Mouse (Mus musculus) hindbrain, embryonic 11.5 days (tissue): ENCODE measurements around the gene Nfib. TPM values are rescaled to one million over a fixed set of nuclear protein-coding genes. Genes with fewer than 3 reads are reported as not detected.
A peak's percentile ranks its signal among the peaks of the same experiment; 100 is the strongest.

Experiments
- ATAC-seq: fragments of 200-750 bp; cut with Nextera tagmentation; 2 replicates; pipeline ENCODE4 v1.8.0; 2017; ENCODE audit warnings: mild to moderate bottlenecking, moderate TSS enrichment, moderate library complexity; ENCODE audit not compliant: low FRiP score
- DNase-seq: peaks from one replicate; pipeline ENCODE4 v3.0.0-alpha.2; 2015; ENCODE audit warnings: low spot score
- H3K27ac ChIP-seq: fragments of 300-500 bp; sonication (generic); 2 replicates; pipeline ENCODE4 v1.5.1; 2014; ENCODE audit warnings: mild to moderate bottlenecking, low read depth, low read length
- H3K27me3 ChIP-seq: fragments of 300-500 bp; sonication (generic); 2 replicates; pipeline ENCODE4 v1.6.1; 2014; ENCODE audit warnings: mild to moderate bottlenecking, low read length, moderate library complexity, mixed read lengths; ENCODE audit not compliant: control insufficient read depth, insufficient read depth
- H3K36me3 ChIP-seq: fragments of 300-500 bp; sonication (generic); 2 replicates; pipeline ENCODE4 v1.6.1; 2014; ENCODE audit warnings: mild to moderate bottlenecking, low read length, moderate library complexity, mixed read lengths; ENCODE audit not compliant: control insufficient read depth, insufficient read depth
- H3K4me1 ChIP-seq: fragments of 300-500 bp; sonication (generic); replicated peaks from 2 replicates; pipeline ENCODE4 v1.6.1; 2014; ENCODE audit warnings: low read length, mixed read lengths; ENCODE audit not compliant: control insufficient read depth, insufficient read depth
- H3K4me2 ChIP-seq: fragments of 300-500 bp; sonication (generic); replicated peaks from 2 replicates; pipeline ENCODE4 v1.6.1; 2014; ENCODE audit warnings: mild to moderate bottlenecking, low read depth, low read length
- H3K4me3 ChIP-seq: fragments of 300-500 bp; sonication (generic); 2 replicates; pipeline ENCODE4 v1.5.1; 2014; ENCODE audit warnings: low read depth, low read length
- H3K9ac ChIP-seq: fragments of 300-500 bp; sonication (generic); 2 replicates; pipeline ENCODE4 v1.6.1; 2014; ENCODE audit warnings: low read depth, low read length
- H3K9me3 ChIP-seq: fragments of 300-500 bp; sonication (generic); 2 replicates; pipeline ENCODE4 v1.6.1; 2016; ENCODE audit warnings: low read length; ENCODE audit not compliant: control insufficient read depth
- WGBS: fragments of 180-500 bp; shearing (Covaris S2); extraction: QIAGEN DNeasy Blood & Tissue Kit; methylation state at CpG from one replicate; pipeline ENCODE4 v1.1.7; 2014; 5-methylcytosine and 5-hydroxymethylcytosine counted together
- polyA plus RNA-seq: library from polyadenylated mRNA; unstranded; fragments of >200 nt; fragmentation: Nextera tagmentation; extraction: Ambion mirVana; gene quantifications from 2 replicates; pipeline ENCODE4 v1.2.1, GENCODE M21; 2014

Gene Nfib
- polyA plus RNA-seq, 1 experiment from 2014 or later = 38.6 TPM

- H3K4me1 ChIP-seq = no peaks in the 10 kb centered on the region
- no peaks in the 10 kb centered on the region for H3K36me3 ChIP-seq
- H3K9ac ChIP-seq = no peak overlapping the region
- H3K27me3 ChIP-seq = no peaks in the 10 kb centered on the region
- no peak overlapping the region for H3K4me2 ChIP-seq
- no peak for ATAC-seq
- 81% methylated on average over 2 of the region's 2 CpGs for WGBS
- H3K27ac ChIP-seq = no peak overlapping the region
- no peaks in the 10 kb centered on the region for H3K9me3 ChIP-seq
- DNase-seq = no peak
- no peak overlapping the region for H3K4me3 ChIP-seq
Observed at GRCm38 (mm10) chr4:82715833-82716232, 10.3 kb upstream of the Nfib start.

GRCm38 (mm10) chr4:82711611-82712295 is 6.2 kb upstream of the Nfib start:
- H3K4me1 ChIP-seq = no peaks in the 10 kb centered on the region; the same call in 1 of the 2 replicates
- no peak overlapping the region for H3K27ac ChIP-seq
- H3K4me3 ChIP-seq = no peak overlapping the region
- H3K27me3 ChIP-seq = no peaks in the 10 kb centered on the region
- no peak overlapping the region for H3K9ac ChIP-seq
- H3K36me3 ChIP-seq = no peaks in the 10 kb centered on the region
- H3K4me2 ChIP-seq = no peak overlapping the region
- ATAC-seq (no peak), DNase-seq (no peak)
- H3K9me3 ChIP-seq = no peaks in the 10 kb centered on the region
- 81% methylated on average over 7 of the region's 7 CpGs for WGBS

GRCm38 (mm10) chr4:82709666-82710065 is 4.1 kb upstream of the Nfib start:
- no peaks in the 10 kb centered on the region for H3K27me3 ChIP-seq
- no peaks in the 10 kb centered on the region for H3K9me3 ChIP-seq
- no peaks in the 10 kb centered on the region for H3K36me3 ChIP-seq
- peaks cover 9% of the 10 kb centered on the region for H3K4me1 ChIP-seq
- no peak overlapping the region for H3K4me2 ChIP-seq
- 79% methylated on average over 6 of the region's 6 CpGs for WGBS
- H3K27ac ChIP-seq = no peak overlapping the region
- no peak for DNase-seq
- no peak overlapping the region for H3K4me3 ChIP-seq
- H3K9ac ChIP-seq = no peak overlapping the region
- no peak for ATAC-seq

GRCm38 (mm10) chr4:82706012-82706411 is 462 bp upstream of the Nfib start:
- peak overlapping the region; percentile 85 for H3K27ac ChIP-seq
- WGBS = 84% methylated on average over 2 of the region's 2 CpGs
- H3K9me3 ChIP-seq = no peaks in the 10 kb centered on the region
- no peak overlapping the region for H3K4me3 ChIP-seq
- H3K36me3 ChIP-seq = no peaks in the 10 kb centered on the region
- H3K4me1 ChIP-seq = peaks cover 11% of the 10 kb centered on the region
- no peak for DNase-seq
- H3K9ac ChIP-seq = no peak overlapping the region
- no peaks in the 10 kb centered on the region for H3K27me3 ChIP-seq
- no peak for ATAC-seq
- no peak overlapping the region for H3K4me2 ChIP-seq

GRCm38 (mm10) chr4:82704079-82704830 is 1.3 kb downstream of the Nfib start:
- H3K27me3 ChIP-seq = no peaks in the 10 kb centered on the region
- peaks cover 11% of the 10 kb centered on the region for H3K4me1 ChIP-seq
- H3K36me3 ChIP-seq = no peaks in the 10 kb centered on the region
- 54% methylated on average over 19 of the region's 19 CpGs for WGBS
- DNase-seq (peak; percentile 45), ATAC-seq (peak; percentile 77)
- H3K4me2 ChIP-seq = peak overlapping the region; percentile 36
- H3K27ac ChIP-seq = peak overlapping the region; percentile 85
- H3K9me3 ChIP-seq = no peaks in the 10 kb centered on the region
- H3K9ac ChIP-seq = peak overlapping the region; percentile 36
- peak overlapping the region; percentile 6; the same call in 1 of the 2 replicates for H3K4me3 ChIP-seq

GRCm38 (mm10) chr4:82702808-82703207 is 2.7 kb downstream of the Nfib start:
- no peaks in the 10 kb centered on the region for H3K27me3 ChIP-seq
- DNase-seq = no peak
- WGBS = 66% methylated on average over 6 of the region's 6 CpGs
- H3K27ac ChIP-seq = no peak overlapping the region
- H3K4me1 ChIP-seq = peaks cover 11% of the 10 kb centered on the region
- H3K9ac ChIP-seq = no peak overlapping the region
- H3K9me3 ChIP-seq = no peaks in the 10 kb centered on the region
- ATAC-seq = no peak
- no peak overlapping the region for H3K4me2 ChIP-seq
- H3K4me3 ChIP-seq = no peak overlapping the region
- no peaks in the 10 kb centered on the region for H3K36me3 ChIP-seq

GRCm38 (mm10) chr4:82699504-82699903 is 6.0 kb downstream of the Nfib start:
- no peaks in the 10 kb centered on the region for H3K9me3 ChIP-seq
- H3K27ac ChIP-seq = no peak overlapping the region
- H3K4me3 ChIP-seq = no peak overlapping the region
- H3K36me3 ChIP-seq = no peaks in the 10 kb centered on the region
- 0 out of 2 replicates have a peak, but pooled peaks cover 2% of the 10 kb centered on the region for H3K4me1 ChIP-seq
- H3K27me3 ChIP-seq = no peaks in the 10 kb centered on the region
- DNase-seq = no peak
- WGBS = 77% methylated on average over 11 of the region's 11 CpGs
- ATAC-seq = no peak
- H3K4me2 ChIP-seq = no peak overlapping the region
- no peak overlapping the region for H3K9ac ChIP-seq

GRCm38 (mm10) chr4:82698616-82699015 is 6.9 kb downstream of the Nfib start:
- ATAC-seq (no peak), DNase-seq (no peak)
- Histone ChIP-seq H3K4me1 (no peaks in the 10 kb centered on the region), H3K36me3 (no peaks in the 10 kb centered on the region), H3K9ac (no peak overlapping the region), H3K27me3 (no peaks in the 10 kb centered on the region), H3K27ac (no peak overlapping the region), H3K4me3 (no peak overlapping the region), H3K9me3 (no peaks in the 10 kb centered on the region), H3K4me2 (no peak overlapping the region)
- 90% methylated on average over 12 of the region's 12 CpGs for WGBS

GRCm38 (mm10) chr4:82697151-82697550 is 8.4 kb downstream of the Nfib start:
- DNase-seq = no peak

More at GRCm38 (mm10) chr4:82697151-82697550, 8.4 kb downstream of the Nfib start:
- WGBS = 61% methylated on average over 6 of the region's 6 CpGs
- Histone ChIP-seq H3K4me1 (no peaks in the 10 kb centered on the region), H3K4me2 (no peak overlapping the region), H3K9ac (no peak overlapping the region), H3K36me3 (no peaks in the 10 kb centered on the region), H3K4me3 (no peak overlapping the region), H3K27me3 (no peaks in the 10 kb centered on the region), H3K9me3 (no peaks in the 10 kb centered on the region), H3K27ac (no peak overlapping the region)
- no peak for ATAC-seq
